Mouse (Mus musculus): ENCODE data around the gene Rrp8.

DNA sequence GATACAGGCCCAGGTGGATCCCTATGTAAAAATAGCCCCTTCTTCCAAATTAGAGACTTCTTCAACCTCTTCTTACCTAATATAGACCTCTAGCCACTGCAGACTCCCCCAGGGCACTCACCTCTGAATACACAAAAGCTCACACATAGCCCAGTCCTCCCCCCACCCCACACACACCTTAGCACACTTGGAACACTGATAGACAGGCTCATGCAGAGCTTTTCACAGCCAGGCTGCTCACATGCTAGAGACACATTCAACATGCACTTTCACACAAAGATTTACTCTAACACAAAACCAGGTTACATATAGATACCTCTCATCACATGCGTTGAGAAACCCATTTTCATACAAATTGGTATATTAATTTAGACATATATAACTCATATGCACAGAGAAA is 40.1 kb upstream of the Rrp8 start:
- no peak for TF ChIP-seq CTCF (IDR thresholded peaks at IDR 0.05; ENCODE audit: insufficient read depth, low read length)
- TF ChIP-seq POLR2A (IDR thresholded peaks at IDR 0.05; ENCODE audit: borderline replicate concordance, extremely low read depth, low read depth, low read length) = no peak
